Mouse (Mus musculus) forebrain, embryonic 10.5 days (tissue): ENCODE results near the gene Acsl4. TPM values are rescaled to one million over a fixed set of nuclear protein-coding genes. Genes with fewer than 3 reads are reported as not detected.

ENCODE experiments used
- polyA plus RNA-seq: library from polyadenylated mRNA; unstranded; fragments of >200 nt; fragmentation: Nextera tagmentation; extraction: Ambion mirVana; gene quantifications from 2 replicates; pipeline ENCODE4 v1.2.1, GENCODE M21; 2016

Acsl4 gene
- polyA plus RNA-seq, 1 experiment from 2014 or later: 20.2 TPM

Other genes with a start within 250 kb of the Acsl4 start
- 0.01 TPM in 1 of 2 replicates, not detected in the other for gene Gucy2f, start 193.6 kb downstream of the Acsl4 start, polyA plus RNA-seq
- 7.9 and 8.6 TPM in 2 replicates for gene Nxt2, start 163.8 kb downstream of the Acsl4 start, polyA plus RNA-seq
- gene Kcne1l, start 84.2 kb downstream of the Acsl4 start, polyA plus RNA-seq: 10.0 and 10.3 TPM in 2 replicates